Comparison of ENCODE assay signal across 10 mouse cellular contexts in the genomic region with DNA sequence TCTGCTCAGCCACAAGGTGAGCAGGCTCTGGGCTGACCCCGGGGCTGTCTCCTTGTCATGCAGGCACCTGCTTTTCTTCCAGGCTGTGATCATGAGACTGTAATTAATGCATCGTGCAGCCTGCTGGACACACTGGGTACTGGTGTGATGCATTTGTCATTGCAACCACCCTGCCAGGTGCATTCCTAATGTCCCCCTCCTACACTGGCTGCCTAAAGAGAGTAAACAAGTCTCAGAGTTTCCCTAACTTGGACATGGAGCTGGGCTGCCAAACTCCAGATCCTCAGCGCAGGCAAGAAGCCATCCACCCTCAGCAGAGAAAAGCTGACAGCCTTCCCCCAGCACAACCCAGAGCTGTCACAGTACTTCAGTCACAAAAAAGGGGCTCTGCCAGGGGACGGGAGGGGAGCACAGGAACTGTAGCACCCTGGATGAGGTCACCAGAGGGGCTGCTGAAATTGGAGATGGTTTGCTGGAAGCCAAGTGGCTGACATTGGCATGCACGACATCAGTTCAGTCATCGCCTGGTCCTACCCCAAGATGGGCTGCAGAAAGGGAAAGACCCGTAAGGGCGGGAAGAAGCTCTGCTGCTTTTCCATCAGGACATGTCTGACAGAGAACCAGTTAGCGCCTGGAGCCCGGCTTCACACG. TPM values are rescaled to one million over a fixed set of nuclear protein-coding genes. Genes with fewer than 3 reads are reported as not detected.
DNase-seq lines count a peak whose midpoint lies in the region; ATAC-seq lines count a peak whose summit lies in the region.
"Had no signal": no experiment of that assay in that cellular context is flagged by ENCODE, and none has a peak within 500 bp of the region (broad histone marks: within the 10 kb centered on the region; RNA-seq: fewer than 3 reads in every experiment).

No protein-coding gene starts in this region.

- H3K9me3 ChIP-seq in heart, embryonic 11.5 days (replicated peaks; ENCODE audit: control insufficient read depth, low read length): no peaks in the 10 kb centered on the region
- no peaks in the 10 kb centered on the region for H3K9me3 ChIP-seq in limb, embryonic 10.5 days (replicated peaks)
- H3K9me3 ChIP-seq: embryonic facial prominence, embryonic 15.5 days had no signal

- H3K4me2 ChIP-seq in heart, embryonic 11.5 days: 0 out of 2 replicates have a peak overlapping the region, but pooled peaks have one; percentile 19
- H3K4me2 ChIP-seq: embryonic facial prominence, embryonic 15.5 days had no signal

- no peak for ATAC-seq in heart, embryonic 11.5 days (replicated peaks; ENCODE audit: insufficient number of reproducible peaks, low FRiP score, low TSS enrichment)

- no peaks in the 10 kb centered on the region for H3K27me3 ChIP-seq in heart, embryonic 11.5 days (ENCODE audit: control insufficient read depth, insufficient read depth, low read length)
- H3K27me3 ChIP-seq in limb, embryonic 10.5 days (ENCODE audit: low read depth, poor library complexity, severe bottlenecking): no peaks in the 10 kb centered on the region
- H3K27me3 ChIP-seq in splenic B cell, adult 2 months (ENCODE audit: control insufficient read depth, insufficient read depth, low read length, poor library complexity, severe bottlenecking): no peaks in the 10 kb centered on the region
- H3K27me3 ChIP-seq: CH12.LX; embryonic facial prominence, embryonic 15.5 days had no signal

- peaks cover 42% of the 10 kb centered on the region for H3K4me1 ChIP-seq in heart, embryonic 11.5 days (ENCODE audit: control insufficient read depth, insufficient read depth, low read length)
- peaks cover 25% of the 10 kb centered on the region for H3K4me1 ChIP-seq in limb, embryonic 10.5 days

- peaks cover 9% of the 10 kb centered on the region for H3K36me3 ChIP-seq in heart, embryonic 11.5 days (ENCODE audit: control insufficient read depth, insufficient read depth, low read length)
- peaks cover 44% of the 10 kb centered on the region for H3K36me3 ChIP-seq in limb, embryonic 10.5 days
- no peaks in the 10 kb centered on the region for H3K36me3 ChIP-seq in splenic B cell, adult 2 months (ENCODE audit: control insufficient read depth, insufficient read depth, low read length, poor library complexity, severe bottlenecking)

- H3K4me3 ChIP-seq in heart, embryonic 11.5 days (ENCODE audit: low read depth, low read length): no peak overlapping the region
- H3K4me3 ChIP-seq in limb, embryonic 10.5 days: no peak overlapping the region
- H3K4me3 ChIP-seq: embryonic facial prominence, embryonic 15.5 days had no signal

- peak; percentile 22 for DNase-seq in gastrocnemius, postnatal 10 days
- no peak for DNase-seq in gastrocnemius, adult 18-20 months (ENCODE audit: low spot score)
- peak; percentile 23 for DNase-seq in Muller cell, postnatal 12 days (ENCODE audit: inconsistent ontology term)
- DNase-seq in limb, embryonic 10.5 days (ENCODE audit: low spot score): no peak
- peak; percentile 26 for DNase-seq in splenic B cell, adult 2 months (ENCODE audit: low read depth, low spot score)
- DNase-seq in spleen, postnatal 4 days (ENCODE audit: low spot score in 2 of 2): no peak
- DNase-seq in right cerebral cortex, adult 2 months (ENCODE audit: low spot score in 2 of 2): no peak

- WGBS in heart, embryonic 11.5 days (ENCODE audit: insufficient replicate concordance): 37% methylated on average over 11 of the region's 11 CpGs
- 63% methylated on average over 11 of the region's 11 CpGs for WGBS in limb, embryonic 10.5 days

- H3K9ac ChIP-seq in heart, embryonic 11.5 days (ENCODE audit: low read depth, low read length): peak overlapping the region; percentile 31; the same call in 1 of the 2 replicates
- H3K9ac ChIP-seq: embryonic facial prominence, embryonic 15.5 days had no signal

- peak overlapping the region; percentile 67 for H3K27ac ChIP-seq in heart, embryonic 11.5 days (ENCODE audit: low read depth, low read length)
- H3K27ac ChIP-seq in limb, embryonic 10.5 days: peak overlapping the region; percentile 31
- H3K27ac ChIP-seq: embryonic facial prominence, embryonic 15.5 days had no signal

RNA-seq across cellular contexts. Expression of a gene that starts 15.7 kb away (rescaled TPM):
- total RNA-seq in gastrocnemius, postnatal 10 days (2021): 10 to 100 TPM; 19.4 to 20.3 TPM
- total RNA-seq in gastrocnemius, adult 18-20 months (2021): 10 to 100 TPM; 10.8 to 11.1 TPM
- polyA plus RNA-seq in heart, embryonic 11.5 days (2014; fragmentation: Nextera tagmentation; extraction: Ambion mirVana): 111 TPM in 2 replicates
- polyA plus RNA-seq in limb, embryonic 10.5 days (2016; fragmentation: Nextera tagmentation; extraction: Ambion mirVana): 123 and 129 TPM in 2 replicates

RNA-seq across cellular contexts. Expression of a gene that starts 31.2 kb away (rescaled TPM):
- 1 to 10 TPM; 3.8 to 4.0 TPM for total RNA-seq in gastrocnemius, postnatal 10 days (2021)
- 1 to 10 TPM; 6.2 to 7.9 TPM for total RNA-seq in gastrocnemius, adult 18-20 months (2021)
- polyA plus RNA-seq in heart, embryonic 11.5 days (2014; fragmentation: Nextera tagmentation; extraction: Ambion mirVana): 7.8 and 7.9 TPM in 2 replicates
- polyA plus RNA-seq in limb, embryonic 10.5 days (2016; fragmentation: Nextera tagmentation; extraction: Ambion mirVana): 18.7 and 19.5 TPM in 2 replicates

Comparison
In these comparisons a context has a peak if more than half of its experiments do, and no peak if none do; other contexts are left out.
1. DNase-seq: peak in gastrocnemius, postnatal 10 days (single experiment), Muller cell, postnatal 12 days (single experiment) and splenic B cell, adult 2 months (single experiment); none in gastrocnemius, adult 18-20 months (single experiment), limb, embryonic 10.5 days (single experiment), spleen, postnatal 4 days (0 of 2) and right cerebral cortex, adult 2 months (0 of 2).